Mouse (Mus musculus) left cerebral cortex, adult 18-20 months (tissue): ENCODE results near the gene Hspa2. TPM values are rescaled to one million over a fixed set of nuclear protein-coding genes. Genes with fewer than 3 reads are reported as not detected.

ENCODE experiments used
- DNase-seq, 2 experiments: peaks; one replicate each; pipeline ENCODE4 v3.0.0; 2021 to 2022; ENCODE audit warnings: low spot score in 2 of 2, mixed read lengths in 1 of 2
- total RNA-seq, 2 experiments: library from RNA; stranded (reverse); gene quantifications; 2 replicates each; pipeline ENCODE4 v1.2.3; 2021

The Hspa2 gene
- total RNA-seq, 2 experiments from 2014 or later: 63.8 to 79.8 TPM

DNA sequence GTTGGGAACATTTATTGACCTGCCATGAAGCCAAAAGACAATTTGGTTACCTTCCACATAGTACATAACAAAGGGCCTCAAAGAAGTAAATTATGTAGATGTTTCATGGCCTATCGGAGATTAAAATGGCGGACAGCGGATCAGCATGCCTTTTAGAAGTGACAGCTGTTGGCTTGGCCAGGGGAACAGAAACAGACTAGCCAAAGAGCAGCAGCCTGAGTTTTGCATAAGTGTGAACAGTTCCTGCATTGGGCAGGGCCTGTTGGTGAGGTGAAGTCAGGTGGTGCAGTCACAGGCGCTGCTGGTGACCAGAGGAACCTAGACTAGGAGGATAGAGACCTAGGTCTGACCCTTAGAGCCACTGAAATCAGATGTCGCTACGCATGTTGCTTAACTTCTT is 26.9 kb upstream of the Hspa2 start:
- no peak for DNase-seq

DNA sequence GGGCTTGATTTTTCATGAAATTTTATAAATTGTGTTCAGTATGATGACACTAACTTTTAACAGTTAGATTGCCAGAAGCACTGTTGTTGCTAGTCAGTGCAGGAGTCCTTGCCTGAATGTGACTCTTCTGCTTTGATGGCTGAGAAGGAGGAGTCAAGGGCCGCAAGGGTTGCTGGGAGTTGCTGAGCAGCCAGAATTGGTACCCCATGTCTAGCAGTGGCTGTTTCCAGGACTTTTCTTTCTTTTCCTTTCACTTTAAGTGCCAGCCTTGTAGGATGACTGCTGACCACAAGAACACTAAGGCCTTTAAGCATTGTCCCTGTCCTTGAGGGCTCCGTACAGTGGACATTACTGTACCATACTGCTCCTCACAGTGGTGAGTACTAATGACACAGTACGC is 26.2 kb upstream of the Hspa2 start:
- DNase-seq: no peak

DNA sequence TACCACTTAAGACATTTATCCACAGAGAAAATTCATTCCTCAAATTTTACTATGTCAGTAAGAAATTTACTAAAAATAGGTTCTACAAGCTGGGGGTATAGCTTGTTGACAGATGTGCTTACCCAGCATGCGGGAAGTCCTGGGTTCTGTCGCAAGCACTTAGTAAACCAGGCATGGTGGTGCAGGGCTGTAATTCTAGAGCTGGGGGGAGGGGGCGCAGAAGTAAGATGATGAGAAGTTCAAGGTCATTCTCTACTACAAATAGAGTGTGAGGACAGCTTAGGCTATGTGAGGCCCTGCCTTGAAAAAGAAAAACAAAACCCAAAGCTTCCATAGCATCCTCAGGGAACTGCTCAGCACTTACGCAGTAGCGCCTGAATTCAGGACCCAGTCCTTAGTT is 25.4 kb upstream of the Hspa2 start:
- DNase-seq: no peak

DNA sequence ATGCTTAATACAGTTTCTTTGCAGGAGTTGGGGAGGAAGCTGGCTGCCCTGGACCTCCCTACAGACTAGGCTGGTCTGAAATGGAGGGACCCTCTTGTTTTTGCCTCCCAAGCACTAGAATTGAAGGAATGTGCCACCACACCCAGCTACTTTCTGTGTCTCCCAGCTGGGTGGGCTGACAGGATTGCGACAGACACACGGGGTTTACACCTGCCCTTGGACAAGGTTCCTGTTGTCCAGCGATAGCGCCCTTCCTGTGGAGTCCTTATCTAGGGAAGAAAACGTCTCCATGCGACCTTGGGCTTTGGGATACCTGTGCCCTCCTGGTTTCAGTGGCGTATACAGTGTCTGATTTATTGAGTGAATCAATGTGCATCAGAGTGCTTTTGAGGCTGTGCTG is 23.8 kb upstream of the Hspa2 start:
- no peak for DNase-seq

DNA sequence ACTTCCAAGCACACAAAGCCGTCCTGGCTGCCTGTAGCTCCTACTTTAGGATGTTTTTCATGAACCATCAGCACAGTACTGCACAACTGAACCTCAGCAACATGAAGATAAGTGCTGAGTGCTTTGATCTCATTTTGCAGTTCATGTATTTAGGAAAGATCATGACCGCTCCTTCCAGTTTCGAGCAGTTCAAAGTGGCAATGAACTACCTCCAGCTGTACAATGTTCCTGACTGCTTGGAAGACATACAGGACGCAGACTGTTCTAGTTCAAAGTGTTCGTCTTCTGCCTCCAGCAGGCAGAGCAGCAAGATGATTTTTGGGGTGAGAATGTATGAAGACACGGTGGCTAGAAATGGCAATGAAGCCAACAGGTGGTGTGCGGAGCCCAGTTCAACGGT is 18.6 kb upstream of the Hspa2 start:
- DNase-seq: no peak

DNA sequence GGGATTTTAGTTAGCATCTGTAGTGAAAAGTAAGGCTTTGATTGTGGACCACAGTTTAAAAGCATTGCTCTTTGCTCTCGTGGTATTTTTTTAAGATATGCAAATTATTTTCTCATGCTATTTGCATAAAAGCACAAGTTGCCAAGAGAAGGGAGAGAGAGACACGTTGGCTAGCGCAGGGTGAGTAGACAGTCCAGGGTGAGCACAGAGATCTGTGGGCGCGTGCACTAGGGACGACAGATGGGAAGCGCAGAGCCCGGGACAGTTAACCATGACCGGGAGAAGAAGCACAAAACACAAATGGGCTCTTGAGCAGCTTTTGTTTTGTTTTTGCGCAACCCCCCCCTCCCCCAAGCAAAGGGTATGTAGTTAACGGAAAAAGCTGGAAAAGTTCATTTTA is 15.2 kb upstream of the Hspa2 start:
- no peak for DNase-seq

DNA sequence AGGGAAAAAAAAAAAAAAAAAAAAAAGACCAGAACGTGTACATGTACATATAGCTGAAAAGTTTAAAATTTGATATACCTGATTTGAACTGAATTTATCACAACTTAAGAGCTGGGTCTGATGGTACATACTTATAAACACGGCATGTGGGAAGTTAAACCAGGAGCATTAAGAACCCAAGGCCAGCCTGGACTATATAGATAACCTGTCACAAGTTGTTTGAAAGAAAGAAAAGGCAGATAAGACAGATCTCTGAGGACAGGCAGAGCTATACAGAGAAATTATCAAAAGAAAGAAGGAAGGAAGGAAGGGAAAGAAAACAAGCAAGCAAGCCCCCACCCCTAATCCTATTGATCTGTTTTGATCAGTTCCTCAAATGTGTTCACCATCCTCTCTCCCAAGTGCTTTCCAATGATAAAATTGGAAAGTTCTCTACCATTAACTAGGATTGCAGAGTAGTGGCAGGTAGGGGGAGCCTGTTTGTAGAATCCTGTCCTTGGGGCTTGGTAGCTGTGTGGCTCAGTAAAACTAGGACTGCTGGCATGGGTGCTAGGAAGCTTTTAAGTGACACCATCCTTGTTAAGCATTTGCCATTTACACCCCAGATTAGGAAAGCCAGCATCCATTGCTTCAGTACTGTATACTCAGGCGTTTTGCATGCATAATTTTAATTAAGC is 12.2 kb upstream of the Hspa2 start:
- DNase-seq: no peak

DNA sequence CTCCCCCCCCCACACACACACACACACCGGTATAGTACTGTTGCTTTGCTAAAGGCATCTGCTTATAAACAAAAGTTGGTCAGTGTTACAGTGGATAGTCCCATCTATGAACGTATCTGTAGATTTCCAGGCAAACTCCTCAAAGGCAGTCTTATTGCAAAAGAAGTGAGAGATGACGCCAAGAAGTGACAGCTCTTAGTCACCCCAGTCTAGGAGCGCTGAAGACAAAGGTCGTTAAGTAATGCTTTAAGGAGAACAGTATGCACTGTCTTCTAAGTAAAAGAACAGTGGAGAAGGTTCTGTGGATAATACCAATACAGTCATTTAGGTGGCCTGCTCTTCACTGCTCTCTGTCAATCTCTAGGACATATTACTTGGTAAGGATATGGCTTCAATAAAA is 11.0 kb upstream of the Hspa2 start:
- no peak for DNase-seq

DNA sequence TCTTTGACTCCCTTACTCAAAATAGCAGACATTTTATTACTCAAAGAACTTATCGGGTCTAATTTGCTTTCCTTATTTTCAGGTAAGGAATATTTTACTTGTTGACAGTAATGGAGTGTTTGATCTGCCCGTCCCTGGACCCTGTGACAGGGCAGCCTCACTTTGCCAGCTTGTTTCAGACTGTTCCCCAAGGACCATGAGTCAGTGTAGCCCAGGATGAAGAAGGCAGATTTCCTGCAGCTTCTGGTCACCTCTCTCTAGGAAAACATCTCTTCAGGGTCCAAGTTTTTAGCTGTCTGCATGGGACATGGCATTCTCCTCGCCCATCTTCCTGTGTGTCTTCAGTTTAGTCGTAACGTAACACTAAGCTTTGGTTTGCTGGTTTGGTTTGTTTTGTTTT is 6.7 kb upstream of the Hspa2 start:
- DNase-seq: no peak

DNA sequence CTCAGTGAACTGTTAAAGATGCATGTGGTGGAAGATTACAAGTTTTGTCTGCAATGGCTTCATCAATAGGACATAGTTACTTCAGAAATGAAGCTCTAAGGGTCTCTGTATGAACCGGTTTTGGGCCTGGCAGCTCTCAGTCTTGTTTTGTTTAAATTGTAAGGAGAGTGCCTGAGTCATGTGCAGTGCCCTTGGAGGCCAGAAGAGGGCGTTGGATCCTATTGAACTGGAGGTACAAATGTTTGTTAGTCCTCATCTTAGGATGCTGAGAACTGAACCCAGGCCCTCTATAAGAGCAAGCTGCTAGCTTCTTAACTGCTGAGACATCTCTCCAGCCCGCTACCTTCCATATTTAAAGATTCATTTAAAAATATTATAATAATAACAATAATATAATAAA is 2.3 kb upstream of the Hspa2 start:
- DNase-seq: no peak

DNA sequence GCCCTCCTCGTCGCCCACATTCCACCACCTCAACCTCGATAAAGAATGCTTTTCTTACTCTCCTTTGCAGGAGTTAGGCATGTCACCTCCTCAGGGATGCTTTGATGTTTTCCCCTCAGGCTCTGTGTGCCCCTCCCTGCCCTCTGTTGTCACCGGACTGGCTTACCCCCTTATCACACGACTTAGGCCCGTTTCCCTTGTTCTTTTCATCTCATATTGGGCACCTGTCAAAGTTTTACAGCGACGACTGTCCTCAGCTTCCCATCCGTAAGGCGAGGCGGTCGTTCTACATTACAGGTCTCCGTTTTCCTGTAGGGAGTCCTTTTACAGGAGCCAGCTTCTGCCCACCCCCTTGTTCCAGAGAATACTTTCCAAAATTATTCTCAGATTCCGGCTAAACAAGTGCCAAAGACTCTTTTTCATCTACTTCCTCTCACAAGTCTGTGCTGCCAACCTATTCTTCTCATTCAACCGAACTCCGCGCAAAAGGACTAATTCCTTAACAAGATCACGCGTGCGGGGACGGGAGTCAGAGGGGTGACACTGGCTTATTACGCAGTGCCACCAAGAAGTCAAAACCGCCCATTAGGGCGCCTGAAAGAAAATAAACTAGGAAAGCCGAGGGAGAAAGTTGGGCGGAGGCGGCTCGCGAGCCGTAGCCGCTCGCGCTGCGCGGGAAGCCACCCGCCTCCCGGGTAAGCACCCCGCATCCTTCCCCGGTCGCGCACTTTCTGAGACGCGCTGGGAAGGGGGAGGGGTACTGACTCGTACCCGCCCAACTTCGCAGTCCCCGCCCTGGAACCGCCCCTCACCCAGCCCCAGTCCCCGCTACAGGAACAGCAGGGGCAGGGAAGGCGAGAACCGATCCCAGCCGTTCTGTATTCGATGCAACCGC is 738 bp upstream of the Hspa2 start:
- peak in 1 of 2 experiments; percentile 80 for DNase-seq

DNA sequence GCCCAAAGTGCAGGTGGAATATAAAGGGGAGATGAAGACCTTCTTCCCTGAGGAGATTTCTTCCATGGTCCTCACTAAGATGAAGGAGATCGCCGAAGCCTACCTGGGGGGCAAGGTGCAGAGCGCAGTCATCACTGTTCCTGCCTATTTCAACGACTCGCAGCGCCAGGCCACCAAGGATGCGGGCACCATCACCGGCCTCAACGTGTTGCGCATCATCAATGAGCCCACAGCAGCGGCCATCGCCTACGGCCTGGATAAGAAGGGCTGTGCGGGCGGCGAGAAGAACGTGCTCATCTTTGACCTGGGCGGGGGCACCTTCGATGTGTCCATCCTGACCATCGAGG is 833 bp downstream of the Hspa2 start:
- DNase-seq: no peak

DNA sequence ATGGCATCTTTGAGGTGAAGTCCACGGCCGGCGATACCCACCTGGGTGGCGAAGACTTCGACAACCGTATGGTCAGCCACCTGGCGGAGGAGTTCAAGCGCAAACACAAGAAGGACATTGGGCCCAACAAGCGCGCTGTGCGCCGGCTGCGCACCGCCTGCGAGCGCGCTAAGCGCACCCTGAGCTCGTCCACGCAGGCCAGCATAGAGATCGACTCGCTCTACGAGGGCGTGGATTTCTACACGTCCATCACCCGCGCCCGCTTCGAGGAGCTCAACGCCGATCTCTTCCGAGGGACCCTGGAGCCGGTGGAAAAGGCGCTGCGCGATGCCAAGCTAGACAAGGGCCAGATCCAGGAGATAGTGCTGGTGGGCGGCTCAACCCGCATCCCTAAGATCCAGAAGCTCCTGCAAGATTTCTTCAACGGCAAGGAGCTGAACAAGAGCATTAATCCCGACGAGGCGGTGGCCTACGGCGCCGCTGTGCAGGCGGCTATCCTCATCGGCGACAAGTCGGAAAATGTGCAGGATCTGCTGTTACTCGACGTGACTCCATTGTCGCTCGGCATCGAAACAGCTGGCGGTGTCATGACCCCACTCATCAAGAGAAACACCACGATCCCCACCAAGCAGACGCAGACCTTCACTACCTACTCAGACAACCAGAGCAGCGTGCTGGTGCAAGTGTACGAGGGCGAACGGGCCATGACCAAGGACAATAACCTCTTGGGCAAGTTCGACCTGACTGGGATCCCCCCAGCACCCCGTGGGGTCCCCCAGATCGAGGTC is 1.4 kb downstream of the Hspa2 start:
- peak; percentile 32 to 34 for DNase-seq

DNA sequence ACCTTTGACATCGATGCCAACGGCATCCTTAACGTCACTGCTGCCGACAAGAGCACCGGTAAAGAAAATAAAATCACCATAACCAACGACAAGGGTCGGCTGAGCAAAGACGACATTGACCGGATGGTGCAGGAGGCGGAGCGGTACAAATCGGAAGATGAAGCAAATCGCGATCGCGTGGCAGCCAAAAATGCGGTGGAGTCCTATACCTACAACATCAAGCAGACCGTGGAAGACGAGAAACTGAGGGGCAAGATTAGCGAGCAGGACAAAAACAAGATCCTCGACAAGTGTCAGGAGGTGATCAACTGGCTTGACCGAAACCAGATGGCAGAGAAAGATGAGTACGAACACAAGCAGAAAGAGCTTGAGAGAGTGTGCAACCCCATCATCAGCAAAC is 2.0 kb downstream of the Hspa2 start:
- peak in 1 of 2 experiments; percentile 5 for DNase-seq

DNA sequence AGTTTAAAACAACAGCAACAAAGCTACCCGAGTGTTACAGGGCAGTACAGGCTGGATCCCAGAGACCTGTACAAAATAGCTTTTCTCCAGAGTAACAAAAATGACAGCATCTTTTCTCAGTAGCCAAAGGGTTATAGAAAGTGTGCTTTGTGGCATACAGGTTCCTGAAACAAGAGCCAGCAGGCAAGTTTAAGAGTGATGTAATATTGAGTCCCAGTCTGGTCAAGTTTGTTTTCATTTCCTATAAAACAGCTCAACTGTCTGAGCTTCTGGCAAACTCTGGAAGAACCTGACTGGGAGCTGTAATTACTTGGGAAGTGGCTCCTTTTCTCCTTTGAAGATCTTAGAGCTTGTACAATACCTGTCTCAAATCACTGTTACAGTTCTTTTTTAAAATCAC is 3.2 kb downstream of the Hspa2 start:
- no peak for DNase-seq

DNA sequence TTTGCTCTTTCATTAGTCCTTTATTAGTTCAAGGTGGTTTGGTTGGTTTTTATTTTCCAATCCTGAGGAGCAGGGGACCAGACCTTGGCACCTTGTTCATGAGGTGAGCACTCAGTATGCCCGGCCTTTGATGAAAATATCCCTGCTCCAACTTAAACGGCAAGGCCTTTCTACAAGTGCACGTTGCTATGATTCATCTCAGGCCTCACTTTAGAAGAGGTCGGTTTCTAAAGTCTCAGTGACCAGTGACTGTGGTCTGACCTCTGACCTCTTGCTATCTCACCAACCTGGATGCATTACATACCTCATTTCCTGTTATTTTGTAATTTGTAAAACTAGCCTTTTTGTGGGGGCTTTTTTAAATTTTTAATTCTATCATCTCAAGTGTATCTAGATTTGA is 5.2 kb downstream of the Hspa2 start:
- DNase-seq: no peak

DNA sequence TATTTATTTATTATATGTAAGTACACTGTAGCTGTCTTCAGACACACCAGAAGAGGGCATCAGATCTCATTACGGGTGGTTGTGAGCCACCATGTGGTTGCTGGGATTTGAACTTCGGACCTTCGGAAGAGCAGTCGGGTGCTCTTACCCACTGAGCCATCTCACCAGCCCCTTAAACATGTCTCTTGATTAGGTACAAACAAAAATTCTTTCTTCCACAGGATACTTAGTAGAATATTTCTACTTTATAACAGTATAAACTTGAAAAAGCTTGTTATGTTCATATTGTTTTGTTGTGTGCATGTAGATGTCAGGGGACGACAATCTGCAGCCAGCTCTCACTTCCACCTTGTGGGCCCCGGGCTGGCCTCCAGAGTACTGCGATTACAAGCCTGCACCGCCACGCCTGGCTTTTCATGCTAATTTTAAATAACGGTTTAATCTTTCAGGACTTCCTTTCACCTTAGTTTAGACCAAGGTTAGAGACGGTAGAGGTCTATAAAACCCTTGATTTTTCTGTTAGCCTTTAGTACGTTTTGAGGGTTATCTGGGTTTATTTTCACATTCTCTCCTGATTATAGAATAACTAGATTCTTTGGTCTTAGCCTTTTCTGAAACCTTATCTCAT is 11.5 kb downstream of the Hspa2 start:
- DNase-seq: no peak

DNA sequence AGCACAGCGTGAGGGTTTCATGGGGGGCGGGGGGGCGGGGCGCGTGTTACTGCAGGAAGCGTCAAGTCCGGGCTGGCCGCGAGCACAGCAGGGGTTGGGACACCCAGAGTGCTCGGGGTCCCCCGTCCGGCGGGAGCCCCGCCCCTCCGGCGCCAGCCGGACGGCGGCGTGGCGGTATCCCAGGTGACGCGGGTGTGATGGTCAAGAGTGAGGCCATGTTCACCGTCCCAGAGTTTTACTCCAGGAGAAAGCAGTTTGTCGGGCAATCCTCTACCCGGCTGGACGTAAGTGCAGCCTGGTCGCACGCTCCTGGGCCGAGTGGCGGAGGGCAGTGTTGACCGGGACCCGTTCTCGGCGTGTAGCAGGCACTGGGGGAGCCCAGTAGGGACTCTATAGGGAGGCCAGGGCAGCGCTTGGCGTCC is 13.5 kb downstream of the Hspa2 start, which contains the start of gene Ppp1r36:
Ppp1r36 (plus strand) TSS at position 106 of the 422 bp plus-strand sequence.
- no peak for DNase-seq

DNA sequence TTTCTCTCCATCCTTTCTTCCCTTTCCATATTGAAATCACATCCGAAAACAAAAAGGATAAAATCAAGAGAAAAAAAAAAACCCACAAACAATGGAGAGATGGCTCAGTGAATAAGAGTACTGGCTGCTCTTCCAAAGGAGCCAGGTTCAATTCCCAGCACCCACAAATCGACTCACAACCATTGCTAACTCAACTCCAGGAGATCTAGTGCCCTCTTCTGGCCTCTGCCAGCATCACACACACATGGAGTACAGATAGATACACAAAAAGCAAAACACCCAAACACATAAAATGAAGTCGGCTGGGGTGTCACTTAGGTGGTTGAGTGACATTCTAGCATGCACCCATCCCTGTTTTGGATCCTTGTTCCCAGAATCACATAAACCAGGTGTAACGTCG is 14.4 kb downstream of the Hspa2 start:
- DNase-seq: no peak

DNA sequence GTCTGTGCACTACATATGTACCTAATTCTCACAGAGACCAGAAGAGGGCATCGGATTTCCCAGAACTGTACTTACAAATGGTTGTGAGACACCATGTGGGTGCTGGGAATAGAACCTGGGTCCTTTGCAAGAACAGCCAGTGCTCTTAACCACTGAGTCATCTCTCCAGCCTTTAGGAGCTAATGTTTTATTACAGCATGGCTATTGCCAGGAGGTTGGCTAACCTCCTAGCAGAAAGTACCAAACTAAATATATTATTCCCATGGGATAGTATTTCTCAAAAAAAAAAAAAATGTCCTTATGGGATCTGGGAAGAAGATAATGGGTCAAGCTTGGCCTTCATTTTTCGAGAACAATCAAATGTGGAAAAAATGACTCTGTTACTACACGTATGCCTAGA is 21.3 kb downstream of the Hspa2 start:
- DNase-seq: no peak

DNA sequence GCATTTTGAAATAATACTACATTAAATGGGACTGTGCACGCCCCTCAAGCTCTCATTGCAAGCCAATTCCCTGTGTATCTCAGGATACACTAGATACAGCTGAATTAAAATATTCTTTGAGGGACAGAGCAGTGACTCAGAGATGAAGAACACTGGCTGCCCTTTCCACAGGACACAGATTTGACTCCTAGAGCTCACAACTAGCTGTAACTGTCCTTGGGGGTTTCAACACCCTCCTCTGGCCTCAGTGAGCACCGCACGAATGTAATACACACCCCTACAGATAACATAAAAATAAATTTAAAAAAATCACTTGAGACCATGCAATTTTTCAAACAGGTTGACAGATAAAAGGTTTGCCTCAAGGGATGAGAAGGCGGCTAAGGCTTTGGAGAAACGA is 23.6 kb downstream of the Hspa2 start:
- no peak for DNase-seq
